Mouse (Mus musculus): Measurements from ENCODE around the gene Vmn1r90.

DNA sequence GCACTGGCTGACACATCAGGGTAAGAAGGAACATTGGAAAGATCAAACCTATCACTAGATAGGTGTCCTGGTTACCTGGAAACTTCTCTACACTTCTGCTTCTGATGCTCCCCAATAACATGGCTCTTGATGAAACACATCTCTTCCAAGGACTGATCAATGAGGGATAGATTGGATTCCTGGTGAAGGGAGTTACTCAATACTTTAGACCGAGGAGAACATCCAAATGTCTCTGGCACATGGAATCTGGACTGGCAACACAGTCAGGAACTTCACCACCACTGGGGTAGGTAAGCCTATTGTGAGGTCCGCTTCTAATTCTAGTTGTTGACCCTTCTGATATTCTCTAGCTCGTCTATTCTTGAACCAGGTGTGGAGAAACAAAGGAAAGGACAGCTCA, 45.0 kb downstream of the Vmn1r90 start:
- TF ChIP-seq HCFC1 (IDR thresholded peaks at IDR 0.05; ENCODE audit: borderline replicate concordance, insufficient read depth, low read length) (no peak), ZNF384 (IDR thresholded peaks at IDR 0.05; ENCODE audit: low read depth, low read length) (no peak), CHD2 (IDR thresholded peaks at IDR 0.05; ENCODE audit: low read depth, low read length) (no peak), MAFK (IDR thresholded peaks at IDR 0.05; ENCODE audit: insufficient read depth, low read depth, low read length) (no peak), ZC3H11A (IDR thresholded peaks at IDR 0.05; ENCODE audit: borderline replicate concordance, low read depth, low read length) (no peak)
